Mouse (Mus musculus) kidney, adult 18-20 months (tissue): ENCODE results near the gene Arsg.

Experiments
- DNase-seq: peaks from one replicate; pipeline ENCODE4 v3.0.0; 2021

Gene Arsg

GRCm38 (mm10) chr11:109547652-109548051 lies 74.5 kb downstream of the Arsg start:
- no peak for DNase-seq

- DNase-seq = no peak
Observed at GRCm38 (mm10) chr11:109549599-109550290, 76.6 kb downstream of the Arsg start.

- DNase-seq = no peak
Observed at GRCm38 (mm10) chr11:109553921-109554320, 80.7 kb downstream of the Arsg start.

GRCm38 (mm10) chr11:109554443-109554842 lies 81.3 kb downstream of the Arsg start:
- no peak for DNase-seq

- peak; percentile 78 for DNase-seq
Observed at GRCm38 (mm10) chr11:109556130-109556529, 83.0 kb downstream of the Arsg start.

GRCm38 (mm10) chr11:109557419-109557818 lies 84.2 kb downstream of the Arsg start:
- no peak for DNase-seq

GRCm38 (mm10) chr11:109559241-109559640 lies 86.1 kb downstream of the Arsg start:
- peak; percentile 13 for DNase-seq

- peak; percentile 42 for DNase-seq
Observed at GRCm38 (mm10) chr11:109560793-109561257, 87.7 kb downstream of the Arsg start.

GRCm38 (mm10) chr11:109561445-109561844 lies 88.3 kb downstream of the Arsg start:
- DNase-seq = no peak

- DNase-seq = no peak
Observed at GRCm38 (mm10) chr11:109563708-109564107, 90.5 kb downstream of the Arsg start.

GRCm38 (mm10) chr11:109564466-109565214 lies 91.5 kb downstream of the Arsg start:
- no peak for DNase-seq

GRCm38 (mm10) chr11:109569007-109569618 lies 95.9 kb downstream of the Arsg start:
- DNase-seq = no peak

GRCm38 (mm10) chr11:109569809-109570208 lies 96.6 kb downstream of the Arsg start:
- DNase-seq = no peak

GRCm38 (mm10) chr11:109572051-109572450 lies 98.9 kb downstream of the Arsg start:
- no peak for DNase-seq

GRCm38 (mm10) chr11:109574604-109575003 lies 101.4 kb downstream of the Arsg start:
- DNase-seq = no peak

GRCm38 (mm10) chr11:109575832-109576231 lies 102.7 kb downstream of the Arsg start:
- no peak for DNase-seq

- DNase-seq = no peak
Observed at GRCm38 (mm10) chr11:109578536-109578935, 105.4 kb downstream of the Arsg start.

- no peak for DNase-seq
Observed at GRCm38 (mm10) chr11:109579999-109580398, 106.8 kb downstream of the Arsg start.

GRCm38 (mm10) chr11:109583986-109584385 lies 110.8 kb downstream of the Arsg start:
- DNase-seq = no peak

GRCm38 (mm10) chr11:109584843-109585713 lies 111.9 kb downstream of the Arsg start:
- DNase-seq = peak; percentile 76

GRCm38 (mm10) chr11:109586424-109586823 lies 113.2 kb downstream of the Arsg start:
- no peak for DNase-seq

- DNase-seq = no peak
Observed at GRCm38 (mm10) chr11:109587019-109587418, 113.8 kb downstream of the Arsg start.
